Mouse (Mus musculus) fat pad, adult 2 months (tissue): ENCODE measurements around the gene Csnk1d.
A peak's percentile ranks its signal among the peaks of the same experiment; 100 is the strongest.

Experiments used
- DNase-seq: peaks from one replicate; pipeline ENCODE4 v3.0.0-alpha.2; 2011; ENCODE audit warnings: low read depth, low spot score; ENCODE audit errors: extremely low read depth

The Csnk1d gene

GRCm38 (mm10) chr11:120955701-120956100 lies 35.4 kb downstream of the Csnk1d start:
- DNase-seq = no peak

- no peak for DNase-seq
Measured at GRCm38 (mm10) chr11:120954936-120955335, 36.2 kb downstream of the Csnk1d start.

GRCm38 (mm10) chr11:120951731-120952730 lies 39.1 kb downstream of the Csnk1d start:
- no peak for DNase-seq

- no peak for DNase-seq
Measured at GRCm38 (mm10) chr11:120951237-120951636, 39.9 kb downstream of the Csnk1d start.

- DNase-seq = no peak
Measured at GRCm38 (mm10) chr11:120950281-120951202, 40.6 kb downstream of the Csnk1d start.

GRCm38 (mm10) chr11:120949863-120950262 lies 41.3 kb downstream of the Csnk1d start:
- DNase-seq = no peak

- no peak for DNase-seq
Measured at GRCm38 (mm10) chr11:120948861-120949851, 42.0 kb downstream of the Csnk1d start.

GRCm38 (mm10) chr11:120948328-120948727 lies 42.8 kb downstream of the Csnk1d start, which contains the start of gene Slc16a3:
Gene Slc16a3 (plus strand): TSS chr11:120948480.
- DNase-seq = no peak

- DNase-seq = peak; percentile 39
Measured at GRCm38 (mm10) chr11:120945926-120946325, 45.2 kb downstream of the Csnk1d start.

GRCm38 (mm10) chr11:120945266-120945665 lies 45.9 kb downstream of the Csnk1d start:
- no peak for DNase-seq

- no peak for DNase-seq
Measured at GRCm38 (mm10) chr11:120940959-120941358, 50.2 kb downstream of the Csnk1d start.

GRCm38 (mm10) chr11:120939712-120940341 lies 51.3 kb downstream of the Csnk1d start:
- DNase-seq = no peak

- DNase-seq = no peak
Measured at GRCm38 (mm10) chr11:120938795-120939194, 52.3 kb downstream of the Csnk1d start.

- no peak for DNase-seq
Measured at GRCm38 (mm10) chr11:120937976-120938375, 53.2 kb downstream of the Csnk1d start.

GRCm38 (mm10) chr11:120932564-120933398 lies 58.3 kb downstream of the Csnk1d start, which contains the start of gene Ccdc57:
Gene Ccdc57 (minus strand): TSS chr11:120932872.
- DNase-seq = no peak

GRCm38 (mm10) chr11:120931479-120931878 lies 59.7 kb downstream of the Csnk1d start:
- no peak for DNase-seq

GRCm38 (mm10) chr11:120928468-120928867 lies 62.7 kb downstream of the Csnk1d start:
- no peak for DNase-seq

- no peak for DNase-seq
Measured at GRCm38 (mm10) chr11:120922528-120922927, 68.6 kb downstream of the Csnk1d start.

- DNase-seq = no peak
Measured at GRCm38 (mm10) chr11:120917756-120918155, 73.4 kb downstream of the Csnk1d start.
